14 mouse cellular contexts compared by ENCODE assay signal in the genomic region with DNA sequence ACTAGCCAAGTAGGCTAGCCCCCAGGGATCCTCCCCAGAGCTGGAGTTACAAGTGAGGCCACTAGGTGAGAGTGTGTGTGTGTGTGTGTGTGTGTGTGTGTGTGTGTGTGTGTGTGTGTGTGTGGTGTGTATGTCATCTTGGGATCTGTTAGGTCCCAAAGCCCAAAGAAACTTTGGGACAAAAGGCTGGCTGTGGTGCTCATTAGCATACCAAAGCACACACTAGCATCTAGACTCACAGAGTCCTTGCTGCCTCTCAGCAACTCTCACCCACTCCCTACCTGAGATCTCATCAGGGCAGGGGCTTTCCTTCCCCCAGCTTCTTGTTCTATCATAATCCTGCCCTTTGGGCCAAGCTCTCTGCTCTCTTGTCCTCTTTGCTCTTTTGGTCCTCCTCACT.
"Had no signal": no experiment of that assay in that cellular context is flagged by ENCODE, and none has a peak within 500 bp of the region (broad histone marks: within the 10 kb centered on the region; RNA-seq: fewer than 3 reads in every experiment).

No protein-coding gene starts in this region.

- DNase-seq: cerebellum, postnatal 10 days; cerebellum, postnatal 14 days; cerebellum, postnatal 25 days; cerebellum, postnatal 36 days; embryo, embryonic 11 days; forebrain, postnatal 0 days; gastrocnemius, adult 2 months; gastrocnemius, postnatal 10 days; gastrocnemius, postnatal 14 days; gastrocnemius, postnatal 25 days; gastrocnemius, postnatal 36 days; heart, adult 11 months; heart, adult 18-20 months; heart, adult 2 months had no signal
